Mouse (Mus musculus): Measurements from ENCODE around the gene Anapc15-ps.

DNA sequence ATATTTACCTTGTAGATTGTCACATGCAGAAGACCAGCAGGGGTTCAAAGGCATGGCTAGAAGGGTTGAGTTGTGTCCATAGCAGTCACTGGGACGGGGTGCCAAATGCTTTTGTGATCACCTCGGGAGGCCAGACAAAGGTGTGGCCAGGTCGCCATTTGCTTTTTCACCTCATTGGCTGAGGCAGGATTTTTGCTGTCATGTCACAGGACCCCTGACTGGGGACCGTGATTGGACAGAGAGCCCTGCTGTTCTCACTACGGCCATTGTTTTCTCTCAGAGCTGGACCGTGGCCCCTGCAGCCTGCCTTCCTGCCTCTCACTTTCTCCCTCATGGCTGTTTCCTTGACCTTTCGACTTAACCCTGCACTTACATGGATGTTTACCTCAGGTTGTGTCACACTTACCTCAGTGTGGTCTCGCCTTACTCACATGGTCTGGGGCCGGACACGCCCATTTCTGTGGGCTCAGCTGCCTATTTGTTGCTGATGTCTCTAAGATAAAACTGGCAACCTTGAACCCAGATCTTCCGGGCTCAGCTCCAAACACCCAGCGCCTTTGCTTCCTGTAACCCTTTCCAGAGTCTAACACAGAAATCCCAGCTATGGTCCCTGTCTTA, 47.0 kb upstream of the Anapc15-ps start:
- TF ChIP-seq CTCF (IDR thresholded peaks at IDR 0.05; ENCODE audit: low read depth, low read length), result no peak
- no peak for TF ChIP-seq POLR2A (IDR thresholded peaks at IDR 0.05; ENCODE audit: borderline replicate concordance, low read depth, low read length)
